Mouse (Mus musculus): ENCODE data around the gene Plekhh1.
A peak's percentile ranks its signal among the peaks of the same experiment; 100 is the strongest.

The Plekhh1 gene

DNA sequence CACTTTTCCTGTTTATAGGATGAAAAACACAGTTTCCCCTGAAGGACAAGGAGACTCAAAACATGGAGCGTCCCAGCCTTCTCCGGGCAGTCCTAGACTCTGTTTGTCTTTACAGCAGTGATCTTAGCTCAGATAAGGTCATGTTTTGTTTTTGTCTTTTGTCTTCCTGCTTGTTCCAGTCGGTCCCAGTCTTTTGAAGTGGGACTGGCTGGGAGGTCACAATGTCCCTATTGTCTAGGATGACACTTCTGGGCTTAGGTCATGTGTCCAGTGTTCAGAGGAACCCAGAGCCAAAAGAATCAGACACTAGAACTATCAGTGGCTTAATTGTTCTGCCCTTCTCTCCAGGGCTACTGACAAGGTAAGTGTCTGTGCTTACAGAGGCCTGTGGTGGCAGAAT is 6.4 kb downstream of the Plekhh1 start:
- no peak for DNase-seq

DNA sequence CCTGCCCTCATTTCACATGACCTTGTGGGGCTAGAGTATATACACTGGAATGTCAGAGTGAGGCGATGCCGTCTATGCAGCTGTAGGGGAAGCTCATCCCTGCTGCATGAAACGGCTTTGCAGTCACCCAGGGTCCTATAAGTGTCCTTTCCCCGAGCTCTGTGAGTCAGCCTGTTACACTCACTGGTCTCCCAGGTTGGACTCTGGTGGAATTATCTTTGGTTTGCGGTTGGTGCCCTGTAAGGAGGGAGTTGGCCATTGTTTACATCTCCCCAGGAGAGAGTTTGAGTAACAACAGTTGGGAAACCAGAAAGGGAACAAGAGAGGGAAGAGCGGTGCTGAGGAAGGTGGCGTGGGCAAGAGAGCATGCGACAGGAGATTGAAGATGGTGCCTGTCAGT is 10.7 kb downstream of the Plekhh1 start:
- DNase-seq, result no peak

DNA sequence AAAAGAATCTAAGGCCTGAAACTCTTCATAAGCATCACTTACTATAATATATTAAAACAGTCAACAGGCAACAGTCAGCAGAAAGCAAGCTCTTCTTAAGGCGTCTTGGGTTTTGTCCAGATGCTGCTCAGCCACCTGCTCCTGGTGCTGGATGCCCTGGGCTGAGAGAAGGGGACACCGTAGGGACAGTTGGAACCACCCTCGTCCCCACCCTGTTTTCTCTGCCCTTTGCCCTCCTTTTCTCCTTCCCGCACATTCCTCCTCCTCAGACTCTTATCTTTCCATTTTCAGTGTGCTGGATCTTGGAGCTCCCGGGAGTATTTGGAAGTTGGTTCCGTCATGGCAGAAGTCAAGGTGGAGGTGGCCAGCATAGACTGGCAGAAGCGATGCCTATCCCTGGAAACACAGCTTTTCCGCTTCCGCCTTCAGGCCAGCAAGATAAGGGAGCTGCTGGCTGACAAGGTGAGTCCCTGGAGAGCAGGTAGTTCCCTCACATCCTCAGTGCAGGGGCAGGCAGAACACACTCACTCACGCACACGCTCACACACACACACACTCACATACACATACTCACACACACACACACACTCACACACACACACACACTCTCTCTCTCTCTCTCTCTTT is 11.4 kb downstream of the Plekhh1 start:
- no peak for DNase-seq

DNA sequence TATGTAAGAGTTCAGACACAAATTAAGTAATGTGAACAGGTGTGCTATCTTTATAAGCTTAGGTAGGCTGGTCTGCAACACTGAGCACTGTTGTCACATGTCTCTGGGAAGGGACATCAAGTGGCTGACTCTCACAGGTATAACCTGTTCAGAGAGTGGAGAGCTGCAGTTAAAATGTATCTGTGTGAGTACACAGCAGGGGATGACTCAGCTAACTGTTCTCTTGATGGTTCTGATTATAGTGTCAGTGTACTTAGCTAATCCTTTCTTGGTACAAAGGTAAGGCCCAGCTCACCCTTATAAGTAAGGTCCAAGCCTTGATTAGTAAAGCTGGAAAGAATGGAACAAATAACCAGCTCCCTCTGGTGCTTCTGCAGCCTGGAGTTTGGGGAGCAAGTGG is 12.5 kb downstream of the Plekhh1 start:
- DNase-seq, result no peak

DNA sequence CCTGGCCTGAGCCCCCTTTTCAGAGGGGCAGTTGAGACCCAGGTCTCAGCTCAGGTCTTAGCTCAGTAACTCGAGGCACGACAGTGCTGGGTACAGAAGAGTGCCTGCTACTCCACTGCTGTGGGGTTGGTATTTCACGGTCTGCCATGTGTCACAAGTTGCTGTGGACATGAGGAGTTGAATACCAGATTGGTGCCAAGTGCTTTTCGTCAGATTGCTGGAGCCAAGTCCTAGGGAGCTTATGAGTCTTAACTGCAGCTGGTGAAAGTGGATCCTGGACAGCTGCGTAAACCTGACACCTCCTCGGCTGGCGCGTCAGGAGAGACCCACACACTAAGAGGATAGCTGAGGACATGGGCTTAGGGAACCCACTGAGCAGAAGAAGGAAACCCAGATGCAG is 15.7 kb downstream of the Plekhh1 start:
- DNase-seq, result peak; percentile 97

DNA sequence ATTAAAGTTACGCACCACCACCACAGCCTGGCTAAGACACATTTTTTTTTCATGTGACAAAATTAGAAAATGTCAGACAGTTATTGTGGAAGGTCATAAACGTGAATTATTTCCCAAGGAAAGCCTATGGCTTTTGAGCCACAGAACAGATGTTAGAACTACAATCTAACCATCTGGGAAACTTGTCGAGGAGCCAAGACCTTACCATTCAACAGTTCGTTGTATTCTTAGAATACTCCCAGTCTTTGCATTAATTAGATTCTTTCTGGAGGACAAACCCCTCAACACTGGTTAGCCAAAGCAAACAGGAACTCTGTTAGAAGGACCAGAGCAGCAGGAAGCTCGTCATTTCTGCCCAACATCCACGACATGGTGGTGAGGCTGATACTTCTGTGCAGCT is 17.2 kb downstream of the Plekhh1 start:
- DNase-seq, result no peak

DNA sequence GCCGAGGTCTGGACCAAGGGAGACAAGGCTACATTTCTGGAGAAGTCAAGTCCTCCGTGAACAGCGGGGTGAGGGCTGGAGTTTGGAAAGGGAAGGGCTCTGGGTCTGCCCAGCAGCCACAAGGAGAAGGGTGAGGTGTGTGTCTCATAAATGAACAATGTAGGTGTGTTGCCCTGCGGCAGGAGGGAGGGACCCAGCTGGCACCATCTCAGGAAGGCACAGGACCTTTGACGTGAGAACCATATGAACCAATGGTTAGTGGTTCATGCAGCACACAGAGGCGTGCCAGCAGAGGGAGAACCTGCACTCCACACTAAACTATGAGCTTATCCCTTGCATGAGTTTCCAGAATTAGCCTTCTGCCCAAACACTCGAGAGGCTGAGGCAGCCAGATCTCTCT is 18.2 kb downstream of the Plekhh1 start:
- no peak for DNase-seq

DNA sequence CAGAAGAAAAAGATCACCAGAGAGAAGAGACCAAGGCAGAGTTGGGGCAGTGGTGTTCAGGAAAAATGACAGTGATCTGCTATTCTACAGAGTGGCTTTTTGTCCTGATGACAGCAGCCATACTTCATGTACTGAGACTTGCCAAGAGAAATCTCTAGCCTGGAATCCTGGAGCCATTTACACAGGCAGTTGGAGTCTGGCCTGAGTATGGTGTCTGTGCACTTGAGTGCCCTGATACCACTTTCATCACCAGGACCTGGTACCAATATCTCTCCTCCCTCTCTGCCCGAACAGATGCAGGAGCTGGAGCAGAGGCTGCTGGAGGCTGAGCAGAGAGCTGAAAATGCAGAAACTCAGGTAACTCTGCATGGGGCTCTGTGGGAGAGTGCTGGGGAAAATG is 19.9 kb downstream of the Plekhh1 start:
- DNase-seq, result peak; percentile 96

DNA sequence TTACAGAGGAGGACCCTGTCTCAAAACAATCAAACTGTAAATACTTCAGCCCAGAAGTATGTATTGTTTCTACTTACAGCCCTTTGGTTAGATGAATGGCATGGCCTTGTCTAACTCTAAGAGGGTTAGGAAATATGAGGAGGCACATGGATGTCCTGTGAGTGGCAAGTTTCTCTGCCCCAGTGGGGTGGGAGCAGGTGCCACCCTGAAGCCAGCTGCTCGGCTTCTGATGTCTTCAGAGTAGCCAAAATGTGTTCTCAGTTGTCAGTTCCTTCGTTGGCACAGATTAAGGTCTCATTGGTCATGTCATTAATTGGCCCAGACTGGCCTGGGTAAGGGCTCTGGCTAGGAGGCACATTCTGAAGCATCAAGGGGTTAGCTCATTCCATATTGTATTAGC is 20.8 kb downstream of the Plekhh1 start:
- no peak for DNase-seq

DNA sequence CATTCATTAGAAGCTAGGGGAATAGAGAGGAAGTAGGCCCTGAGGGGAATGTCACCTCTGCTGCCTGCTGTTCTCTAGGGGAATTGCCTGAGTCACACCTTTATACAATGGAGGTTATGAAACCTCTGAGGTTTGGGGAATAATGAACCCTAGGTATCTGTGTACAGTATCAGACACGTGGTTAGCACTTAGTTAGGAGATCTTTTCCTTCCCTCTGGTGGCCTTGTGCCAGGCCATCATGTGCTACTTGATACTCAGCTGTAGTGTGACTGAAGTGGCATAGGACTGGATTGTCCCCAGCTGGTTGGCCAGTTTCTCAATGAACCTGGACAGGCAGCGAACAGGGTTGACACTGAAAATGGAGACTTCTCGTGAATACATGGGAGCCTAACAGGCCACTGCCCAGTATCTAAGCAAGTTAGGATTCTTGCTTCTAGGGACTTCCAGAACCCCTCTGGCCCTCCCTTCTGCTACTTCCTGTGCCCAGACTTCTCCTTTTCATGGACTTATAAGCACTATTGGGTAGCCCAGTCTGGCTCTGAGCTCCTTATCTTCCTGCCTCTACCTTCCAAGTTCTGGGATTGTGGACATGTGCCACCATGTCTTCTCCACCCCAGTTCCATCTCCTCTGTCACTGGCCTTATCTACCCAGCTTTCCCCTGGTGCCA is 21.7 kb downstream of the Plekhh1 start:
- DNase-seq, result peak; percentile 93

DNA sequence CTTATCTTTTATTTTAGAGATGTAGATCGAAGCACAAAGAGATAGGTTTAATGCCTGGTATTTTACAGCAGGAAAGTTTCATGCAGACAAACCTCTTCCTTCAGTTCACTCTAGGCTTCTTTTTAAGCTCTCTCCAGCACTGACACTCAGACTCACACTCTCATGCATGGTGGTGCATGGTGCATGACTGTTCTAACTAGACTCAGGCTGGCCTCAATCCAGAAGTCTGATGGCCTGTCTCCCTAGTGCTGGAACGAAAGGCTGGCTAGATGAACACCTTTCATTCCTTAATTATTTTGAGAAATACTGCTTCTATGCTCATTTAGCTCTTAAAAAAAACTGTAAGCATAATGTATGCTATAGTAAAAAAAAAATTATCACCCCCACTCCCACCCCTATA is 23.1 kb downstream of the Plekhh1 start:
- DNase-seq, result no peak

DNA sequence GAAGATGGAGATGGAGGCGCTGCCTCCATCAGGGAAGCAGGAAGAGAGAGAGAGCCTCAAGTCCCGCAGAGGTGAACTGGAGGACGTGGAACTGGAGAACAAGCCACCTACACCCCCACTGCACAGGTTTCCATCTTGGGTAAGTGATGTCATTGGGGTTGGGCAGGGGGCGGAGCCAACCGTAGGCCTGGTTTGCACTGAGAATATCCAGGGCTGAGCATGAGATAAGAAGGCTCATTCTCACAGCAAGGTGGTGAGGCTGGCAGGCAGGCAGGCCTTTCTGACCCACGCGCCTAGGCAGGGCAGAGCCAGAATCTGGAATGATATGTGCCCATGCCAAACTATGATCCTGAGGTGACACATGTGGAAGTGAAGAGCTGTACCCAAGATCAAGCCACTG is 26.3 kb downstream of the Plekhh1 start:
- peak; percentile 98 for DNase-seq

DNA sequence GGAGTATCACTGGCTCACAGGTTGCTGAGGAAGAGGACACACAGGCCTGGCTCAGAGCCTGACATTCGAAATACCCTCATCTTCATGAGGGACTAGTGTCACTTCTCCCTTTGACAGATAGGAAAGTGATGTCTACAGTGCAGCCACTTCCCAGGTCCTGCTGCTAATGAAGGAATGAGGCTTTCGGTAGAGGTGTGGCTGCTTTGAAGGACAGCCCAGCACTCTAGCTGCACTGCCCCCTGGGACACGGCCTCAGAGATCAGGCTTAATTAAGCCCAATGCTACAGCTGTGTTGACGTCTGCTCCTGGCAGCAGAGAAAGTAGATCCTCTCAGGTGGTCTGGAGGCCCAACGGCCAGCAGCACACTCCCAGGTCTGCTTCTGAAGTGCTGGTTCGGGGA is 30.6 kb downstream of the Plekhh1 start:
- DNase-seq, result no peak

DNA sequence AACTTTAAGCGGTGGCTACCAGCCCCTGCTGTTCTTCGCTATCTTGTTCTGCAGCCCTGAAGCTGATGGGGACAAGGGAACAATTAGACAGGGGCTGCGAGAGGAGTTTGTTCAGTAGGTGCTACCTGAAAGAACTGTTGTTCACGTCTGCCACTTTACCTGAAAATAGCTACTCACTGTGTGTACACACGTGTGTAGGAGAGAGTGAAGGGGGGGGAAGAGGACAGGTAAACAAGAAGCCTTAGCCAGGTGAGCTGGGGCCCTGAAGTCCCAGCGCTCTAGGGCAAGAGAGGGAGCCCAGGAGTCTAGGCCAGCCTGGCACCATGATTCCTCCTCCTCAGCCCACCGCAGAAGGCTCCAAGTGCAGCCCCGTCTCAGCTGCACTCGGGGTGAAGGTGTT is 31.2 kb downstream of the Plekhh1 start:
- no peak for DNase-seq

DNA sequence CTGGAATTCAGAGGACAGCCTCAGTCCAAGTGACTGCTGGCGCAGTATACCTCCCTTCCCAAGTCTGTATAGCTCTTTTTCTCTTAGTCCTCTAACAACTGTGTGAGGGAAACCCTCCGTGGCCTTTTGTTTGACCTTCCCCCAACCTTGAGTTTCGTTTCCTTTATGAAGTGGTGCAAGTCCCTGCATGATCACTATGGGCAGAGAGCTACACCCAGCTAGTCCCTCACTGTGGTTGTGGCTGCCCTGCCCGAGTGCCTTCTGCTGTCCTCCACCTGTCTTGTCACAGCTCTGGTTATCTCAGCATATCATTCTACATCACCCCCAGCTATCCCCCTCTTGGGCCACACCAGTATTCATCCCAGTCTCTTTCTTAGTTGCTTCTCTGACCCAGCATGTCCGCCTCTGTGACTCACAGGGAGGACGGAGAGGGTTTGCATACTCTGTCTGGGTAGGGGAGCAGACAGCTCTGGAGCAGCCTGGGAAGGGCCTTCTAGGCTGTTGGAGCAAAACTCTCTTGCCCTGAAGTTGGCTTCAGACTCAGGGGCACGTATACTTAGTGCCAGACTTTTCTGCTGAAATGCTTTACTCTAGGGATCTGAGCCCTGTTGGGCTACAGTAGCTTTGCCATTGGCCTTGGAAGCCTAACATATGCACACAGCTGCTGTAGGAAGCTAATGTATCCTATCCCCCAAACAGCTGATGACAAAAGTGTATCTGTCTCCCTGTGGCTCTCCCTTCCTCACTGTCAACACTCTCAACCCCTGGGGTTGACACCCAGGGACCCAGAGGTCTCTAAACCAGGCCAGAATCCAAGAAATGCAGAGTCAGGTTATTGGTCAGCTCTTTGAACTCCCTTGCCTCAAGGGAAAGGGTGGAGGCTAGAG is 32.0 kb downstream of the Plekhh1 start:
- no peak for DNase-seq

DNA sequence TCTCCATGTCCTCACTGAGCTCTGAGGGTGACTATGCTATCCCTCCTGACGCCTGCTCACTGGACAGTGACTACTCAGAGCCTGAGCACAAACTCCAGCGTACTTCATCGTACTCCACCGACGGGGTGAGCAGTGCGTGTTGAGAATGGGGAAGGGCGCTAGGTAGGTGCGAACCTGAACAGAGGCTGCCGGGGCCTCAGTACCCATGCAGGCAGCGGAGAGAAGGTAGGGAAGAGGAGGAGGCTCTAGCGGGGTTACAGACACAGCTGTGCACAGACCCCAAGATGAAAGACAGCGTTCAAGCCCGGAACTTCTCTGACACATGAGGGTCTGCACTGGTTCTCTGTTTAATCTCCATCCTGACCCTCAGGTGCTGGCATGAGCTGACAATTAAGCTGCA is 35.5 kb downstream of the Plekhh1 start:
- no peak for DNase-seq

DNA sequence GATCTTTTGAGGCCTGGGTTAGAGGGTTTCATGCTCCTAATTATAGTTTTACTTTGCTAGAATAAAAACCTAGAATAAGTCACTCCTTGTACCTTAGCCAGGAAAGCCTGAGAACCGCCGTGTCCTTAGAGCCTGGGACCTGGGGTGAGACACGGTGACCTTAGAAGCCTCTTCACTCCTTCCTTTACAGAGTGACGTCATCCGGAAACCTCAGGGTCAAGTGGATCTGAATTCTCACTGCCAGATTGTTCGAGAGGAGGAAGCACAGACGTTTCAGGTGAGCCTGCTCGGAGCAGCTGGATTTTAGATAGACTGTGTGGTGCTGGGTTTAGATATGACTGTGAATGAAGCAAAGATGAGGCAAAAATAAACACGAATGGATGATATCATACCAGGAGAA is 37.5 kb downstream of the Plekhh1 start:
- no peak for DNase-seq

DNA sequence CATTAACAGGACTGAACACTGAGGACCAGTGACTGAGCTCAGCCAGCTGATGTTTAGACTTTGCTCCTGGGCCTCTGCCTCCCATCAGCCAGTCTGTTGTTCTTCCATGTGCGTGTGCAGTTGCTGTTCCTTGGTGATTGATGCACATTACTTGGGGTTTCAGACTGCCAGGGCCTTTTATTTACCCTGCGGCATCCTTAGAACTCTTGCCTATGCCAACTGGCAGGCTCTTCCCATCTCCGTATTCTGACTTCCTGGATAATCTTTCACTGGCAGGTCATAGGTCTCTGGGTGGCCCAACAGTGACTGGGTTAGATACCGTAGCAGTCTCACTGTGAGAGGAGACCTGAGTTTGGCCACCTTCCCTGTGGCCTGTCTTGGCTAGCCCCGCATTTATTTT is 38.6 kb downstream of the Plekhh1 start:
- DNase-seq, result no peak

DNA sequence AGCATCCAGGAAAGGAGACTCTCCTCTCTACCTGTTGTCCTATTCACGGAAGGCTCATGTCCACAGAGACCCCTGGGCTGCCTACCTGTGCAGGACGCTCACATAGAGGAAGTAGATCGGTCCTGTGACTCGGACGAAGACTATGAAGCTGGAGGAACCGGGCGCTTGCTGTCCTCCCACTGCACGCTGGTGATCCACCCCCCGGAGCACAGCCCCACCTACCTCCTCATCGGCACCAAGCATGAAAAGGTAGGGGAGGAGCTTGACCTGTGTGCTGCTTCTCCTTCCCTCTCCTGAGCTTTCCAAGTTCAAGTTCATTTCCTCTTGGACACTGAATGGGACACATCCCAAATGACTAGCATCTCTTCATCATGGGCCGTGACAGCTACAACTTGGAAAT is 39.3 kb downstream of the Plekhh1 start:
- DNase-seq, result no peak

DNA sequence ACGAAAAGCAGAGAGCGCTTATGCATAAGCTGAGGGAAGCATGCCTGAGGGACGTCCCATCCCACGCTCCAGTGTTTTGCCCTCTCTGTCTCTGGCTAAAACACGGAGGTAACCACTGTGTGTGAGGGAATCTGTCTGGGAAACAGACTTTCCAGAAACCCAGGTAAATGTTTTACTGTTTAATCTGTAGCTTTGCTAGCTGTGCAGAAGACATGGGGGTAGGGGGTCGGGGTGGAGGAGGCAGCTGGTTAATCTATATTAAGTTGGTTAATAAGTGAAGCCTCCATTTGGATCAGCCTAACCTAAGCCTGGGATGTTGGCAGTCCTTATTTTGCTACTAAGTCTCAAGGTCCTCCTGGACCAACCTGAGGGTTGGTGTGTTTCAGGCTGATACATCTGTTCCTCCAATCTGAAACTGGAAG is 40.2 kb downstream of the Plekhh1 start:
- no peak for DNase-seq

DNA sequence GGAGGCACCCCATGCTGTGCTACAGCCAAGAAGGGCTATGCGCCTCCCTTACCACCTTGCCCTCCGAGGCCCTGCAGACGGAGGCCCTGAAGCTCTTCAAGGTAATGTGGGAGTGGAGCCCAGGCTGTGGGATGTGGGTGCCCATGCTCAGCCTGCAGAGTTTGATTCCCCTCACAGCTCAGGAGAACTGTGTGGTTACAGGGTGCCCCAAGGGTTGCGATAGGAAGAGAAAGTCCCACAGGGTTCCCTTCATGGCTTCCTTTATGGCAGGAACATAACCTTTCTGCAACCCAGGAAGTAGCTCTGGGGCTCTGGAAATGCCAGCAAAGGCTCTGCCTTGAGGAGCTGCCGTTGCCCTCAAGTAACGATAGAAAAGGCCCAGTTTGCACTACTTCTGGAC is 41.0 kb downstream of the Plekhh1 start:
- DNase-seq, result no peak

DNA sequence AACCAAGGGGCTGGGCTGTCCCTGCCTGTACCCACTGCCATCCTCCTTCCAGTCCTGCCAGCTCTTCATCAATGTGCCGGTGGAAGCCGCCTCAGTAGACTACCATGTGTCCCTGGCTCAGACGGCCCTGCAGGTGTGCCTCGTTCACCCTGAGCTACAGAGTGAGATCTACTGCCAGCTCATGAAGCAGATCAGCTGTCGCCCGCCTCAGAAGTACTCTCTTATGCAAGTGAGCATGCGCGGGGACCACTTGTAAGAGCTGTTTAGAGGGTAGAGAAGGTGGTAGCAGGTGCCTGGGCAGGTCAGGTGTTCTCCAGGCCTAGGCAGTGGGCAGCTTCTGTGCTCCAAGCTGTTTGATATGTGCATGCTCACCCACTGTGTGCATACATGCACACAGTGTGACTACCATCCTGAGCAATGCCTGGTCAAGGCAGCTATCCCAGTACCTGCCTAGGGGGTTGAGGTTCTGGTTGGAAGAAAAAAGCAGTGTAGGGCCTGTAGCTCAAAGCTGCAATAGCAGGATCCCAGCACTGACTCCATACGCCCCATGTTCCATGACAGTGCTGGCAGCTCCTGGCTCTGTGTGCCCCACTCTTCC is 41.9 kb downstream of the Plekhh1 start:
- no peak for DNase-seq

DNA sequence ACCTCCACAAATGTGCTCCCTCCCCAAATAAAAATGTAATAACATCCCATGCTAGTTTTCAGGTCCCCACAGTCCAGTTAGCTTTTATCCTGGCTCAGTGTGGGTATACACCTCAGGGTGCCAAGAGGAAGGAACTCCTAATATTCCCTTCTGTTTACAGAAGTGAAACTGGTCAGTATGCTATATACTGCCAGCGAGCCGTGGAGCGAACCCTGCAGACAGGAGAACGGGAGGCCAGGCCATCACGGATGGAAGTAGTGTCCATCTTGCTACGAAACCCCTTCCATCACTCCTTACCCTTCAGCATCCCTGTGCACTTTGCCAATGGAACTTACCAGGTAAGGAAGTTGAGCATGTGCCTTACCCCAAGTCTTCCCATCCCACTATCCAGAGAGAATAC is 43.6 kb downstream of the Plekhh1 start:
- DNase-seq, result peak; percentile 86

DNA sequence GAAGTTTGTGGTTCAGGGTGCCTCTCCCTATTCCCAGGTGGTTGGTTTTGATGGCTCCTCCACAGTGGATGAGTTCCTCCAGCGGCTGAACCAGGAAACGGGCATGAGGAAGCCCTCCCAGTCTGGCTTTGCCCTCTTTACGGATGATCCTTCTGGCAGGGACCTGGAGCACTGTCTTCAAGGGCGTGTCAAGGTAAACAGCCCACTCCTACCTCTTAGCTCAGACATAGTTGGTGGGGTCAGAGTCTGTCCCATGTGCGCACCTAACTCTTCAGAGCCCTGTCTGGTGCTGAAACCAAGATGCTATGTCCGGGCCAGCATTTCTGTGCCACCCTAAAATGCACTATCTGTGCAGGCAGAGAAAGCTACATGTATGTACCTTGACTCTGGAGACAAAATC is 44.4 kb downstream of the Plekhh1 start:
- peak; percentile 85 for DNase-seq
